Mouse (Mus musculus) cerebellum, adult 2 months (tissue): ENCODE results near the gene Atp1b4.

Source experiments
- CTCF ChIP-seq: fragments of 200-500 bp; IDR thresholded peaks from 2 replicates; pipeline ENCODE4 v1.5.1; 2011; ENCODE audit warnings: low read depth, mild to moderate bottlenecking, control low read depth, low read length, moderate library complexity, borderline replicate concordance; ENCODE audit not compliant: insufficient read depth
- POLR2A ChIP-seq: fragments of 200-500 bp; IDR thresholded peaks from 2 replicates; pipeline ENCODE4 v1.6.1; 2011; ENCODE audit warnings: low read length, control low read depth, borderline replicate concordance; ENCODE audit not compliant: insufficient read depth

DNA sequence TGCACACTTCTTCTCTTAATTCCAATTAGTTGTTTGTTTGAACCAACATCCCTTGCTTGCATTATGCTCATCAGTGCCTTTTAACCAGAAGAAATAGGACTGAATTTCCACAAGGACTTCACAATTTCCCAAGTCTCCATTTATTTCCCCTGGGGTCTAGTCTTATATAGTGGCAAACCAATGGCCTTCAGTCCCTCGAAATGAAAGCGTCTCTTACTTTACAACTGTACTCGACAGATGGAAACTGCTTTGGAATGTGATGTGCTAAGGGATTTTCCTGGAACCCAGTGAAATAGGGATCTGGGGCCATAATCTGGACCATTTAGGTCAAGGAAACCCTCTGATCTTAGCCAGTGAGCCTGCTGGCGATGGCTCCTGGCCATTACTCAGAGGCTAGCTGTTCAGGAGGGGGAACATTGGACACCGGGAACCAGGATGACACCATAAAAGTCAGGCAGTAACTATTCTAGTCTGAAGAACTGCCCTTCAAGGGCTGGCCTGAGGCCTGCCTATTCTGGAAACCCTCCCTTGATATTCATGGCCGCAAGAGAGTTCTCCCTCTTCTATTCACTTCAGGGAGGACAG is 2.3 kb upstream of the Atp1b4 start:
- TF ChIP-seq POLR2A: no peak
- TF ChIP-seq CTCF: no peak
